Mouse (Mus musculus): ENCODE results near the gene Thsd4.

- TF ChIP-seq MYOD1 (IDR thresholded peaks at IDR 0.05; ENCODE audit: control insufficient read depth, insufficient read length, low read depth) (no peak), CTCF (IDR thresholded peaks at IDR 0.05; ENCODE audit: control insufficient read depth, insufficient read depth, insufficient read length) (no peak), MAX (IDR thresholded peaks at IDR 0.05) (no peak), USF1 (IDR thresholded peaks at IDR 0.05; ENCODE audit: low read depth) (no peak), CEBPB (IDR thresholded peaks at IDR 0.05; ENCODE audit: low read depth) (no peak), MYOG (IDR thresholded peaks at IDR 0.05; ENCODE audit: control insufficient read depth, extremely low read depth, insufficient read length) (no peak)
These were observed 580.6 kb downstream of the Thsd4 start for GRCm38 (mm10) chr9:59940913-59941884.
